Mouse (Mus musculus): ENCODE results near the gene Rrnad1. TPM values are rescaled to one million over a fixed set of nuclear protein-coding genes. Genes with fewer than 3 reads are reported as not detected.
A peak's percentile ranks its signal among the peaks of the same experiment; 100 is the strongest.
"Not testable (repeated sequence)": the region's sequence is repeated elsewhere in the genome, so short reads cannot be mapped to it uniquely, and the experiment has no call there.

Rrnad1 gene
- total RNA-seq, 2 experiments from 2014 or later, result 19.0 to 22.8 TPM

GRCm38 (mm10) chr3:87919336-87920108 lies 11.0 kb downstream of the Rrnad1 start, which contains the start of gene Mrpl24:
Gene Mrpl24, plus strand, starts transcription at chr3:87919506.
- DNase-seq (ENCODE audit: low spot score in 2 of 2), result peak; percentile 80 to 96

- DNase-seq (ENCODE audit: low spot score in 2 of 2), result no peak
Measured at GRCm38 (mm10) chr3:87918551-87918950, 12.0 kb downstream of the Rrnad1 start.

- DNase-seq (ENCODE audit: low spot score in 2 of 2), result no peak
Measured at GRCm38 (mm10) chr3:87916990-87917389, 13.5 kb downstream of the Rrnad1 start.

GRCm38 (mm10) chr3:87913891-87914290 lies 16.6 kb downstream of the Rrnad1 start:
- no peak for DNase-seq (ENCODE audit: low spot score in 2 of 2)

- no peak for DNase-seq (ENCODE audit: low spot score in 2 of 2)
Measured at GRCm38 (mm10) chr3:87913491-87913890, 17.0 kb downstream of the Rrnad1 start.

DNA sequence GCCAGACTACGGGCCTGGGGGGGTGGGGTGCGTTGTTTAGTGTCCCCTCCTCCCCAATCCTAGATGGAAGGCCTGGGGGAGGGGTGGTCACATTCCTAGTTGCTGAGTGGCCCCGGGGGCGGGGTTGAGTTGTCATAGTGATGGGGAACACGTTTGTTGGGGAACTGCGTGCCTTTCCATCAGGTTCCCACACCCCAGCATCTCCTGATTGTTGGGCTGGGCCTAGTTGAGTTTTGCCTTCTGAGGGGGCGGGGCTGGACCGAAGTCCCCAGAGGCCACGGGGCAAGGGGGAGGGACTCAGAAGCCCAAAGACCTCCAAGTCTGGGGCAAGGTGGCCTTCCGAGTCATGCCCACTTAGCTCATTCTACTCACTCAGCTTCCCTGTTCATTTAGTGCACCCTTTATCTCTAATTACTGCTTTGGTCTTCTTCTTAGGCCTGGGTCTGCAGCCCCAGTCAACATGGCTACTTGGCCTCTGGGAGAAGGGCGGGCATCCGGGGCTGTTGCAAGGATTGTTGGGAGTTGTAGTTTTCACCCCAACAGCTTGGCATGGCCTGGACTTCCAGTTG lies 19.9 kb downstream of the Rrnad1 start:
- peak; percentile 47 to 62 for DNase-seq (ENCODE audit: low spot score in 2 of 2)

GRCm38 (mm10) chr3:87909874-87910273 lies 20.6 kb downstream of the Rrnad1 start:
- no peak for DNase-seq (ENCODE audit: low spot score in 2 of 2)

- no peak for DNase-seq (ENCODE audit: low spot score in 2 of 2)
Measured at GRCm38 (mm10) chr3:87909381-87909780, 21.1 kb downstream of the Rrnad1 start.

DNA sequence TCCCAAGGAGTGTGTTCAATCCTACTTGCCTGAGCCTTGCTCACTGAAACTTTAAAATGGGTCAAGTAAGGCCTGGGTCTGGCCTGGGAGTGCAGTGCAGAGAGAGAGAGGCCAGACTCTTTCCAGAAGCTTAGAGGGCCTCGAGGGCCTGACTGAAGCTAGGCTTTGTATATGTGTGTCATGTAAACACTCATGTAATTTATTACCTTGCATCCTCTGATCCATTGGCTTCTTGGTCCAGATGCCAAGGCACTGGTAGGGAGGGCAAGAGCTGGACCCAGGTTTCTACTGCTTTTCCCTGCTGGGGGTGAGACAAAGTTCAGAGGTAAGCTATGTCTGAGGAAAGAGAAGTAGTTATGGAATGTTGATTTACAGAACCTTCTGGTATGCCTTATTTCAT lies 22.6 kb downstream of the Rrnad1 start:
- DNase-seq (ENCODE audit: low spot score in 2 of 2), result no peak

- no peak for DNase-seq (ENCODE audit: low spot score in 2 of 2)
Measured at GRCm38 (mm10) chr3:87906981-87907857, 23.3 kb downstream of the Rrnad1 start.

DNA sequence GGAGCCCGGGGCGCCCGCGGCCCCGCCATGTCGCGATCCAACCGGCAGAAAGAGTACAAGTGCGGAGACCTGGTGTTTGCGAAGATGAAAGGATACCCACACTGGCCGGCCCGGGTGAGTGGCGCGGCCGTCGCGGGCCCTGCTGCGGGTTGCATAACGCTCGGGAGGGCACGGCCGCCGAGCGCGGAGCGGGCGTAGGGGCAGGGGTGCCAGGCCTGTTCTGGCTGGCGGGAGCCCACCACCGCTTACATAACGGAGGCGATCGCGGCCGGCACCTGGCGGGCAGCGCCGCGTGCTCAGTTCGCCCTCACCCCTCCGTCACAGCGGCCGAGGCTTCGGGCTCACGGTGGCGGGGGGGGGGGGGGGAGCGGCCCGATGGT lies 23.9 kb downstream of the Rrnad1 start:
- DNase-seq (ENCODE audit: low spot score in 2 of 2), result peak in 1 of 2 experiments; percentile 56

- peak; percentile 92 to 95 for DNase-seq (ENCODE audit: low spot score in 2 of 2)
Measured at GRCm38 (mm10) chr3:87905880-87906485, 24.5 kb downstream of the Rrnad1 start, which contains the start of gene Hdgf. Gene Hdgf, plus strand, starts transcription at chr3:87906321.

- no peak for DNase-seq (ENCODE audit: low spot score in 2 of 2)
Measured at GRCm38 (mm10) chr3:87903821-87904220, 26.7 kb downstream of the Rrnad1 start.

DNA sequence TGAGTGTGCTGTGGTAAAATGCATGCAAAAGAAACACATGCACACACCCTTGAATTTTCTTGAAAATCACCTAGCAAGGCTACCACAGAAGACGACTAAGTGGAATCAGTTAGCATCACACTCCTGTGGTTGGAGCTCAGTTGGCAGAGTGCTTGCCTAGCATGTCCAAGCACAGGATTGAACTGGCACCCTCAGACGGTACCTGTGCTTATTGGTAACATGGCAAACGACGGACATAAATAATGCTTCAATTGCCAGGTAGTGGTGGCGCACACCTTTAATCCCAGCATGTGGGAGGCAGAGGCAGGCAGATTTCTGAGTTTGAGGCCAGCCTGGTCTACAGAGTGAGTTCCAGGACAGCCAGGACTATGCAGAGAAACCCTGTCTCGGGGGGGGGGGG lies 28.6 kb downstream of the Rrnad1 start:
- DNase-seq (ENCODE audit: low spot score in 2 of 2), result not testable (repeated sequence)

GRCm38 (mm10) chr3:87901036-87901624 lies 29.4 kb downstream of the Rrnad1 start:
- DNase-seq (ENCODE audit: low spot score in 2 of 2), result no peak

DNA sequence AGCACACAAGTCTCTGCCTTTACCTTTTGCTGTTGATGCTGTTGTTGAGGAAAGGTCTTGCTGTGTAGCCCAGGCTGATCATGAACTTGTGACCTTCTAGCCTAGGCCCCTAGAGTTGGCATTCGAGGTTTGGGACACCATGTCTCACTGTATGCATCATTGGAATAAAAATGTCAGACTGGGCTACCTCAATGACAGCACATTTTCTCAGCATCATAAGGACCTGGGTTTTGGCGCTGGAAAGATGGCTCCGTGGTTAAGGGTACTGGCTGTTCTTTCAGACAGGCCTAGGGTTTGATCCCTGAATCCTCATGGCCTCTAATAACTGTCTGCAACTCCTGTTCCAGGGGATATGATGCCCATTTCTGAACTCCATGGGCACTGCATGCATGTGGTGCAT lies 30.7 kb downstream of the Rrnad1 start:
- no peak for DNase-seq (ENCODE audit: low spot score in 2 of 2)

DNA sequence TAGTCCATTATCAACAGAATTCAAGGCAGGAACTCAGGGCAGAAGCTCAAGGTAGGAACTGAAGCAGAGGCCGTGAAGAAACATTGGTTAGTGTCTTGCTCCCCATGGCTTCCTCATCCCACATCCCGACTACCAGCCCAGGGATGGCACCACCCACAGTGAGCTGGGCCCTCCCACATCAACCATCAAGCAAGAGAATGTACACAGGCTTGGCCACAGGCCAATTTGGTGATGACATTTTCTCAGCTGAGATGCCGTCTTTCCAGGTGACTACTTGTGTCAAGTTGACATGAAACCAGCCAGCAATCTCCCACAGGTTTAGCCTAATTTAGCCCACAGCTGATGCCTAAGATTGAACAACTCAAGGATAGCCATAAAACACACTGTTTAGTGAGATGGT lies 31.3 kb downstream of the Rrnad1 start:
- DNase-seq (ENCODE audit: low spot score in 2 of 2), result no peak

DNA sequence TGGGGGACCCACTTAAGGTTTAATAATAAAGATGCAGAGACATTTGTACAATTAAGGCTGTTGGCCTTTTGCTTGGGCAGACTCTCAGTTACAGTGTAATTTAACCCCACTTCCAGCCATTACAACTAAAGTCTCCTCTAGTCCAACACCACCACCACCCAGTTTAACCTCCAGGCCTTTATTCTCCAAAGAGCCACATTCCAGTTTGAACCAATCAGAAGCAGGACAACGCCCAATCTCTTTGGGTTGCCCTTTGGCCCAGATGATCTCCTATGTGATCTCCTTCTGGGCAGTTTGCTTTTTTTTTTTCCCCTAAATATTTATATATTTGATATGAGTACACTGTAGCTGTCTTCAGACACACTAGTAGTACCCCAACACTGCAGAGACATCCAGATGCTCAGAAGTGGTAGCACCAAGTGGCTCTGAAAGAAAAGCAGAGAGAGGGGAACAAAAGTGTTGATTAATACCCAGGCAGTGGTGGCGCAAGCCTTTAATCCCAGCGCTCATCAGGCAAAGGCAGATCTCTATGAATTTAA lies 37.1 kb downstream of the Rrnad1 start:
- DNase-seq (ENCODE audit: low spot score in 2 of 2), result no peak

DNA sequence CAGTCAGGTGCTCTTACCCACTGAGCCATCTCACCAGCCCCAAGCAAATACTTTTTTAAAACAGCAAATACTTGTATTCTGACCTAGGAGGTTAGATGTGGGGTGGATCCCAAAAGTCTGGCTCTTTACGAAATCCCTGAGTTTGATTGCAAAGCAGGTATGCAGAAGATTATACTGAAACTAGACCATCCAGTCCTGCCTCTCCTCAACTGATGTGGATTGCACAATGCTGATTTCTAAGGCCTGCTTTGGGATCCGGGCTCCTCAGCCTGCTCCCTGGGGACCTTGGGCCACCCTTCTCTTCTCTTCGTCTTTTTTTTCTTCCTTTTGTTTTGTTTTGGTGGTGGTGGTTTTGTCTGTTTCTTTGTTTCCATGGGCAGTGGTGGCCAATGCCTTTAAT lies 39.0 kb downstream of the Rrnad1 start:
- DNase-seq (ENCODE audit: low spot score in 2 of 2), result no peak

DNA sequence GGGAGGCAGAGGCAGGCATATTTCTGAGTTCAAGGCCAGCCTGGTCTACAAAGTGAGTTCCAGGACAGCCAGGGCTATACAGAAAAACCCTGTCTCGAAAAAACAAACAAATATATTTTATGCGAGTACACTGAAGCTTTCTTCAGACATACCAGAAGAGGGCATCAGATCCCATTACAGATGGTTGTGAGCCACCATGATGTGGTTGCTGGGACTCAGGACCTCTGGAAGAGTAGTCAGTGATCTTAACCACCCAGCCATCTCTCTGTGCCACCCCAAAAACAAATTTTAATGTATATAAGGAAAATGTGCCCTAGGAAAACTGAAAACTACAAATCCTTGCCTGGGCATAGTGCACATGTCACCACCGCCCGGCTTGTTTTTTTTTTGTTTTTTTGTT lies 43.1 kb downstream of the Rrnad1 start:
- DNase-seq (ENCODE audit: low spot score in 2 of 2), result not testable (repeated sequence)

DNA sequence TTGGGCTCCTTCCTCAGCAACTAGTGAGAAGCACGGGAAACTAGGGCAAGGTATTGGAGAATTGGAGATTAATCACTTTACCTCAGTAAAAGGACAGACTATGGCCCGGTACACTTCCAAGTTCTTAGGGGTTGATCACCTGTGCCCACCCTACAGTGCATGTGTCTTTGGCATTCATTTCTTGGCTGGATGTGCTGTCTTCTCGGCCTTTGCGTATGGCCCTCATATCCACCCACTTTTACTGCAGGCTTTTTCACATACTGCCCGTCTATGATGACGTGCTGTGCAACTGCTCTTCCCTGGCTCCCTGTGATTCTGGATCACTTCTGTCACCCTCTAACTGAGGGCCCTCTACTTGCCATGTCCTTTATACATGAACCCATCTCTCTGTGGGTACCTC lies 44.1 kb downstream of the Rrnad1 start:
- peak in 1 of 2 experiments; percentile 32 for DNase-seq (ENCODE audit: low spot score in 2 of 2)

Data from layer of hippocampus, postnatal 14 days (tissue).